Comparison of ENCODE assay signal across 16 mouse cellular contexts in the genomic region with DNA sequence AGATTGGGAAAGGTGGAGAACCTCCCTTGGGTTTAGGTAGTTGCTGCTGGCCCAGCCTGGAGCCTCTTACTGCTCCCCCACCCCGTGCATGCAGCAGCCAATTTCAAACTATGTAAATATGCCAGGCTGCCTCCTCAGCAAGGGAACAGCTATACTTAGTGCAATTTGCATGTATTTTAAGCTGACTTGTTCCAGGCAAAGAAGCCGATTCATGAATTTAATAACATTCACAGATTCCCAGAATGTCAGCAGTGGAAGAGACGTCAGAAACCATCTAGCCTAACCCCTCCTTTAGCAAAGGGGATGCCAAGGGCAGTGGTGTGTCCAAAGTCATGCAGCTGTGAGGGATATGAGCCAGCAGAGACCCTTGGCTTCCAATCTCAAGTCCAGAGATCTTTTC. TPM values are rescaled to one million over a fixed set of nuclear protein-coding genes. Genes with fewer than 3 reads are reported as not detected.
DNase-seq lines count a peak whose midpoint lies in the region; ATAC-seq lines count a peak whose summit lies in the region.
"Had no signal": no experiment of that assay in that cellular context is flagged by ENCODE, and none has a peak within 500 bp of the region (broad histone marks: within the 10 kb centered on the region; RNA-seq: fewer than 3 reads in every experiment).

No protein-coding gene starts in this region.

- intact Hi-C loops in left cerebral cortex, postnatal 10 days (cut with DNase I), result no loop called here

- no peak for DNase-seq in frontal cortex, postnatal 25 days (ENCODE audit: low spot score in 2 of 2)
- peak; percentile 31 to 65 for DNase-seq in left cerebral cortex, postnatal 10 days (ENCODE audit: extremely low spot score in 1 of 2, low spot score in 2 of 2)
- DNase-seq in right cerebral cortex, adult 2 months (ENCODE audit: low spot score in 2 of 2), result peak; percentile 68 to 70
- DNase-seq in thymus, adult 18-20 months, result no peak
- DNase-seq in embryo, embryonic 10.5 days (ENCODE audit: low spot score), result no peak
- no peak for DNase-seq in MN1 (ENCODE audit: low spot score)
- DNase-seq: B cell, adult 2 months; kidney, postnatal 4 days; liver, embryonic 13.5 days had no signal

- H3K4me3 ChIP-seq in forebrain, embryonic 16.5 days (replicated peaks; ENCODE audit: low read length), result no peak overlapping the region
- H3K4me3 ChIP-seq: heart, embryonic 13.5 days; liver, embryonic 13.5 days; midbrain, embryonic 12.5 days had no signal

- peak; percentile 89 for ATAC-seq in frontal cortex, adult (ENCODE audit: low TSS enrichment)
- peak; percentile 95 for ATAC-seq in forebrain, embryonic 16.5 days

- no peak overlapping the region for H3K4me2 ChIP-seq in forebrain, embryonic 16.5 days (ENCODE audit: low read length)
- H3K4me2 ChIP-seq: heart, embryonic 13.5 days; liver, embryonic 13.5 days; midbrain, embryonic 12.5 days had no signal

- no peaks in the 10 kb centered on the region for H3K36me3 ChIP-seq in forebrain, embryonic 16.5 days (ENCODE audit: control insufficient read depth, insufficient read depth)
- H3K36me3 ChIP-seq: heart, embryonic 13.5 days; liver, embryonic 13.5 days; midbrain, embryonic 12.5 days had no signal

- H3K9ac ChIP-seq in forebrain, embryonic 16.5 days (replicated peaks; ENCODE audit: low read depth, low read length), result no peak overlapping the region
- H3K9ac ChIP-seq: heart, embryonic 13.5 days; liver, embryonic 13.5 days; midbrain, embryonic 12.5 days had no signal

- H3K27ac ChIP-seq in forebrain, embryonic 16.5 days (ENCODE audit: low read length), result peak overlapping the region; percentile 57
- H3K27ac ChIP-seq: heart, embryonic 13.5 days; liver, embryonic 13.5 days; midbrain, embryonic 12.5 days had no signal

- H3K4me1 ChIP-seq in forebrain, embryonic 16.5 days (replicated peaks; ENCODE audit: control insufficient read depth, insufficient read depth, low read length), result peaks cover 17% of the 10 kb centered on the region
- H3K4me1 ChIP-seq: liver, embryonic 13.5 days; midbrain, embryonic 12.5 days had no signal

- no peaks in the 10 kb centered on the region for H3K9me3 ChIP-seq in forebrain, embryonic 16.5 days (ENCODE audit: control insufficient read depth, low read length)
- H3K9me3 ChIP-seq: heart, embryonic 13.5 days; liver, embryonic 13.5 days; midbrain, embryonic 12.5 days had no signal

- no peaks in the 10 kb centered on the region for H3K27me3 ChIP-seq in forebrain, embryonic 16.5 days (replicated peaks; ENCODE audit: control insufficient read depth, insufficient read depth, low read length)
- H3K27me3 ChIP-seq: heart, embryonic 13.5 days; liver, embryonic 13.5 days; midbrain, embryonic 12.5 days had no signal

- WGBS in forebrain, embryonic 16.5 days, result 40% methylated on average over 3 of the region's 3 CpGs

RNA-seq across cellular contexts. Expression of gene Kcna2, which starts 27.5 kb away (rescaled TPM):
- polyA plus RNA-seq in forebrain, embryonic 16.5 days (2015; fragmentation: Nextera tagmentation; extraction: Ambion mirVana), result 0.72 and 0.94 TPM in 2 replicates
- 10 to 100 TPM; 54.9 to 58.4 TPM for total RNA-seq in left cerebral cortex, postnatal 10 days (2021)
- total RNA-seq: MEL had no signal

RNA-seq across cellular contexts. Expression of gene Kcna10, which starts 54.4 kb away (rescaled TPM):
- not detected in 2 replicates for polyA plus RNA-seq in forebrain, embryonic 16.5 days (2015; fragmentation: Nextera tagmentation; extraction: Ambion mirVana)
- total RNA-seq in left cerebral cortex, postnatal 10 days (2021), result not detected
- total RNA-seq: MEL had no signal
- polyA plus RNA-seq: heart, embryonic 13.5 days; liver, embryonic 13.5 days; midbrain, embryonic 12.5 days; neural tube, embryonic 11.5 days; thymus, postnatal 0 days had no signal

Comparison
In these comparisons a context has a peak if more than half of its experiments do, and no peak if none do; other contexts are left out.
1. DNase-seq: peak in left cerebral cortex, postnatal 10 days (2 of 2) and right cerebral cortex, adult 2 months (2 of 2); none in frontal cortex, postnatal 25 days (0 of 2), thymus, adult 18-20 months (0 of 2), embryo, embryonic 10.5 days (single experiment) and MN1 (single experiment).